Mouse (Mus musculus): ENCODE measurements around the gene Fyb. TPM values are rescaled to one million over a fixed set of nuclear protein-coding genes. Genes with fewer than 3 reads are reported as not detected.
A peak's percentile ranks its signal among the peaks of the same experiment; 100 is the strongest.

Fyb gene
- polyA plus RNA-seq, 1 experiment from 2014 or later: 11.0 TPM

DNA sequence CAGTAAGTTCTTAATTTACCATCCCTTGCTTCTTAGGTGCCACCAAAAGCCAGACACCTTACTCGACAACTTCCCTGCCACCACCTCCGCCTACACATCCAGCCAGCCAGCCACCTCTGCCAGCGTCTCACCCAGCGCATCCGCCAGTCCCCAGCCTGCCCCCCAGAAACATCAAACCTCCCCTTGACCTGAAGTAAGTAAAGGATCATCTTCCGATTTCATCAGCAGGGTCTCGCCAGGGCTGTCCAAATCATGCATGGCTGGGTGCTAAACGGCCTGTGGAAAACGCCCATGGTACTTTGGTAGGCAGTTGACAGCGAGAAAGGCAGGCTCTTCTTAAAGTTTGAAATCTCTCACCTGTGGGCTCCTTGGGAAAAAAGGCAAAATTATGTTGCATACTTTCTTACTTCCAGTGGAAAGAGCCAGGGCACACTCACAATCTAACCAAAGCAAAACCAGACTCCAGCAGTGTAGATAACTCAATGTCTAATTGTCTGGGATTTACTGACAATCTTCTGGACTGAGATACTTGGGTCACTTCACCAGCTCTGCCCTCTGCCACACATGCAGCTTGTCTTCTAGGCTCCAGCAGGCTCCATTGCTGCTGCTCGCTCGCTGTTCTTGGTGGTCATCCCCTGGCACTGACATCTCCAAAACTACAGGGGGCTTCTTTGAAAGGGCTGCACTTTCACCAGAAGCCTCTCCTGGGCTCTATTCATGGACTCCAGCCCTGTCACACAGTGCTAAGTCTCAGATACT lies 97.1 kb downstream of the Fyb start:
- no peaks in the 10 kb centered on the region for H3K36me3 ChIP-seq (ENCODE audit: control insufficient read depth, insufficient read depth, low read length)
- no peak overlapping the region for H3K27ac ChIP-seq (replicated peaks; ENCODE audit: low read depth, low read length)
- H3K4me2 ChIP-seq (ENCODE audit: low read depth, low read length): no peak overlapping the region
- H3K4me3 ChIP-seq (ENCODE audit: low read depth, low read length): no peak overlapping the region
- 0 out of 2 replicates have a peak, but pooled peaks cover 3% of the 10 kb centered on the region for H3K4me1 ChIP-seq (ENCODE audit: control insufficient read depth, insufficient read depth, low read length)
- no peaks in the 10 kb centered on the region for H3K27me3 ChIP-seq (replicated peaks; ENCODE audit: control insufficient read depth, insufficient read depth, low read length)
- ATAC-seq (ENCODE audit: low read depth): no peak
- no peak overlapping the region for H3K9ac ChIP-seq (ENCODE audit: low read depth, low read length)
- no peaks in the 10 kb centered on the region for H3K9me3 ChIP-seq (ENCODE audit: control insufficient read depth, low read length)
- no peak for DNase-seq (ENCODE audit: low spot score)
- 85% methylated on average over 12 of the region's 12 CpGs for WGBS

DNA sequence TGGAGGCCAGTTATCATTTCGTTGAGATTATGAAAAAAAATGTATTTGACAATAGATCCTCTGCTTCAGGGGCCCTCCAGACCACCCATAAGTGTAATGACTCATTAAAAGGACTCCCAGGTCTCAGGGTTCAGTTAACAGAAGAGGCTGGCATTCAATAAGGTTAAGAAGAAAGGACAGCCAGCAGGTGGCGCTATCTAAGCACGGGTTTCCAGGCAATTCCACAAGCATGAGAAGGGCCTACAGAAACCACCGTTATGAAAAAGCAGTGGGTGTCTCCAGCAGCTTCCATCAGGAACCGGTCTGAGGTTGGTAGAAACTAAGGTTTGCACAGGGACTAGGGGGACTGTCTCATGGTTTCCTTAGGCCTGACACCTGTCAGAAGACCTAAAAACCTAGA lies 99.9 kb downstream of the Fyb start:
- H3K27ac ChIP-seq (replicated peaks; ENCODE audit: low read depth, low read length): no peak overlapping the region
- DNase-seq (ENCODE audit: low spot score): peak; percentile 84
- H3K9me3 ChIP-seq (ENCODE audit: control insufficient read depth, low read length): no peaks in the 10 kb centered on the region
- no peak overlapping the region for H3K9ac ChIP-seq (ENCODE audit: low read depth, low read length)
- H3K4me1 ChIP-seq (ENCODE audit: control insufficient read depth, insufficient read depth, low read length): peaks cover 12% of the 10 kb centered on the region; the same call in 1 of the 2 replicates
- ATAC-seq (ENCODE audit: low read depth): peak; percentile 15; the same call in 1 of the 2 replicates
- H3K4me3 ChIP-seq (ENCODE audit: low read depth, low read length): no peak overlapping the region
- 6% methylated on average over 5 of the region's 5 CpGs for WGBS
- no peaks in the 10 kb centered on the region for H3K27me3 ChIP-seq (replicated peaks; ENCODE audit: control insufficient read depth, insufficient read depth, low read length)
- no peaks in the 10 kb centered on the region for H3K36me3 ChIP-seq (ENCODE audit: control insufficient read depth, insufficient read depth, low read length)
- no peak overlapping the region for H3K4me2 ChIP-seq (ENCODE audit: low read depth, low read length)

DNA sequence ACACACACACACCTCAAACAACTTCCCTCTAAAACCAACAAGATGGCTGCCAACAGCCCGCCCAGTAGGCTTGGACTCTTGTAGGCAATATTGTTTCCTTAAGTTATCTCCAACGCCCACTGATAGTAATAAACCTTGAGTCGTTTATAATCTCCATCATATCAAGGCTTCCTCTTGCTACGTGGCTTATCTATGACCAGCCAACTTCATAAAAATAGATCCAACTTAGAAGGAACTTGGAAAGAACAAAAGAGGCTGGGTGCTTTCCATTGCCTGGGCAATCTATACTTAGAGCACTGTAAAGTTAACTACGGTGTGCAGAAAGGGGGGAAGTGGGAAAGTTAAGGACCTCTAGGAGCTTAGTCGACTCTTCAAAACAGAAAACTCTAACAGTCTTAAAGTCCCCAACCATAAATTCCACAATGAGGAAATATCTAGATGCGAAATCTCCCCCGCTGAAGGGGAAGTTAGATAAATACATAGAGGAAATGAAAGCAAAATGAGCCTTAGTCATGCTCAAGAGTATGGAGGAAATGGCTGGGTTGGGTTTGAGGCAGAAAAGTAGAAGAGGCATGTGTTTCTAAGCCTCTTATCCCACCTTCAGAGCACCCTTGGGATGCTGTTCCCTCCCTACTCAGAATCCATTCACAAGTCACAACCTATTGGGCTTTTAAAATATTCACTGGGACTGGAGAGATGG lies 101.0 kb downstream of the Fyb start:
- H3K27me3 ChIP-seq (replicated peaks; ENCODE audit: control insufficient read depth, insufficient read depth, low read length): no peaks in the 10 kb centered on the region
- ATAC-seq (ENCODE audit: low read depth) (no peak), DNase-seq (ENCODE audit: low spot score) (no peak)
- 85% methylated on average over 8 of the region's 8 CpGs for WGBS
- no peaks in the 10 kb centered on the region for H3K9me3 ChIP-seq (ENCODE audit: control insufficient read depth, low read length)
- H3K36me3 ChIP-seq (ENCODE audit: control insufficient read depth, insufficient read depth, low read length): no peaks in the 10 kb centered on the region
- no peak overlapping the region for H3K27ac ChIP-seq (replicated peaks; ENCODE audit: low read depth, low read length)
- H3K4me2 ChIP-seq (ENCODE audit: low read depth, low read length): no peak overlapping the region
- no peak overlapping the region for H3K9ac ChIP-seq (ENCODE audit: low read depth, low read length)
- H3K4me1 ChIP-seq (ENCODE audit: control insufficient read depth, insufficient read depth, low read length): peaks cover 12% of the 10 kb centered on the region; the same call in 1 of the 2 replicates
- no peak overlapping the region for H3K4me3 ChIP-seq (ENCODE audit: low read depth, low read length)

DNA sequence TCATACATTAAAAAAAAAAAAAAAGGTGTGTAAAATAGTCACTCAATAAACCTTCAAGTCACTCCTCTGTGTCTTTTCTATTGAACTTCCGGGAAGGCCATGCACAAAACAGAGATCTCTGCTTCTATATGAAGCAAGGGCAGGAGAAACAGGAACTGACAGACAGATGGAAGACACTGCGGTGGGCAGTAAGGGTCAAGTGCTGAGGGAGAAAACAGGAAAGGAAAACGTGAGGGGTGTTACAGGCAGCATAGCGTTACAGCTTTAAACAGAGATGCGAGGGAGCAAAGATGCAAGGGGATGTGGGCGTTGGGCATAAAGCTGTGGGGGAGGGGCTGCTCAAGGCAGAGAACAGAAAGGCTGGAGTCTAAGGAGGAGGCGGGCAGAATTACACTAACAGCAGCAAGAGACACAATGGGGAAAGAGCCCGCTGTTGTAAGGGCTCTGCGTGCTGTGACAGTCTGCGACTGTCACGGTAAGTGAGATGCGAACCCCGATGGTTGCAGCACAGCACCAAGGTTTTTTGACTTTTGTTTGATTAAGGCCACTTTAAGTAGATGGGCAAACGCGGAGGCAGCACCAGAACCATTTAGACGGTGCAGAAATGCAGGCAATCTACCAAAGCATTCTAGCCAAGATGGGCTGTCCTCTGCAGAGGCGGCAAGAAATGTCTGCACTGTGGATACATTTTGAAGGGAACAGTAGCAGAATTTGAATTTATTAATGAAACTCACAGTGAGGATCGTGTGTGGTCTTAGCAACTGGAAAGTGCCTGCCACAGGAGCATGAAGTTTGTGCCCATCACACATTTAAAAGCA lies 101.9 kb downstream of the Fyb start:
- Histone ChIP-seq H3K4me2 (ENCODE audit: low read depth, low read length) (peak overlapping the region; percentile 52), H3K9me3 (ENCODE audit: control insufficient read depth, low read length) (no peaks in the 10 kb centered on the region), H3K4me1 (ENCODE audit: control insufficient read depth, insufficient read depth, low read length) (peaks cover 12% of the 10 kb centered on the region; the same call in 1 of the 2 replicates), H3K4me3 (ENCODE audit: low read depth, low read length) (peak overlapping the region; percentile 24; the same call in 1 of the 2 replicates), H3K27ac (replicated peaks; ENCODE audit: low read depth, low read length) (no peak overlapping the region), H3K27me3 (replicated peaks; ENCODE audit: control insufficient read depth, insufficient read depth, low read length) (no peaks in the 10 kb centered on the region), H3K36me3 (ENCODE audit: control insufficient read depth, insufficient read depth, low read length) (no peaks in the 10 kb centered on the region), H3K9ac (ENCODE audit: low read depth, low read length) (peak overlapping the region; percentile 41; the same call in 1 of the 2 replicates)
- ATAC-seq (ENCODE audit: low read depth) (0 out of 2 replicates have a peak, but pooled peaks have one; percentile 16), DNase-seq (ENCODE audit: low spot score) (peak; percentile 62)
- WGBS: 17% methylated on average over 18 of the region's 18 CpGs

DNA sequence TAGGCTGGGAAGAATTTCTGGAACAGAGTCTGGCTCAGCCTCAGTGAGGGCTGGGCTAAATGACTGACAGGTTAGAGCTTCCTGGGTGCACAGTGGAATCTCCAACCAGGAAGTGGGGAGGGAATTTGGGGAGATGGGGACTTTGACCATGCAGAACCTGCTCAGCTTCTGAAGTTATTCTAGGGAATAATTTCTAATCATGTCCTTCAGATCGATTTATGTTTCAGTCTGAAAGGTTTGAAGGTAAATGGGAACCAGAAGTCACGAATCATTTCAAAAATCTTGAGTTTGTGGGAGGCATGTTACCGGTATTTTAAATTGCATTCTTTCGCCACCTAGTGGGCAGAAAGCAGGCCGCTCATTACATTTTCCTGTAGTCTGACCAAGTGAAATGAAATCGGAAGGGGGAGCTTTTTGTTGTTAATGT lies 103.0 kb downstream of the Fyb start:
- Histone ChIP-seq H3K9ac (ENCODE audit: low read depth, low read length) (no peak overlapping the region), H3K36me3 (ENCODE audit: control insufficient read depth, insufficient read depth, low read length) (no peaks in the 10 kb centered on the region), H3K4me2 (ENCODE audit: low read depth, low read length) (peak overlapping the region; percentile 52), H3K9me3 (ENCODE audit: control insufficient read depth, low read length) (no peaks in the 10 kb centered on the region), H3K27me3 (replicated peaks; ENCODE audit: control insufficient read depth, insufficient read depth, low read length) (no peaks in the 10 kb centered on the region), H3K4me3 (ENCODE audit: low read depth, low read length) (peak overlapping the region; percentile 20; the same call in 1 of the 2 replicates), H3K27ac (replicated peaks; ENCODE audit: low read depth, low read length) (no peak overlapping the region), H3K4me1 (ENCODE audit: control insufficient read depth, insufficient read depth, low read length) (peaks cover 12% of the 10 kb centered on the region; the same call in 1 of the 2 replicates)
- peak; percentile 66 for ATAC-seq (ENCODE audit: low read depth)
- DNase-seq (ENCODE audit: low spot score): peak; percentile 76
- 4% methylated on average over 6 of the region's 6 CpGs for WGBS

GRCm38 (mm10) chr15:6626123-6626522 lies 103.5 kb downstream of the Fyb start:
- WGBS: 67% methylated on average over 5 of the region's 5 CpGs

GRCm38 (mm10) chr15:6628431-6629077 lies 105.9 kb downstream of the Fyb start:
- no peak for ATAC-seq (ENCODE audit: low read depth)
- DNase-seq (ENCODE audit: low spot score): no peak
- H3K27ac ChIP-seq (replicated peaks; ENCODE audit: low read depth, low read length): no peak overlapping the region
- H3K27me3 ChIP-seq (replicated peaks; ENCODE audit: control insufficient read depth, insufficient read depth, low read length): no peaks in the 10 kb centered on the region
- H3K36me3 ChIP-seq (ENCODE audit: control insufficient read depth, insufficient read depth, low read length): no peaks in the 10 kb centered on the region
- 86% methylated on average over 5 of the region's 6 CpGs for WGBS
- H3K4me2 ChIP-seq (ENCODE audit: low read depth, low read length): no peak overlapping the region
- H3K9me3 ChIP-seq (ENCODE audit: control insufficient read depth, low read length): no peaks in the 10 kb centered on the region
- H3K4me1 ChIP-seq (ENCODE audit: control insufficient read depth, insufficient read depth, low read length): peaks cover 12% of the 10 kb centered on the region; the same call in 1 of the 2 replicates
- no peak overlapping the region for H3K9ac ChIP-seq (ENCODE audit: low read depth, low read length)
- H3K4me3 ChIP-seq (ENCODE audit: low read depth, low read length): no peak overlapping the region

More at GRCm38 (mm10) chr15:6626123-6626522, 103.5 kb downstream of the Fyb start:
- no peak overlapping the region for H3K27ac ChIP-seq (replicated peaks; ENCODE audit: low read depth, low read length)
- no peaks in the 10 kb centered on the region for H3K36me3 ChIP-seq (ENCODE audit: control insufficient read depth, insufficient read depth, low read length)
- no peak overlapping the region for H3K4me3 ChIP-seq (ENCODE audit: low read depth, low read length)
- H3K9ac ChIP-seq (ENCODE audit: low read depth, low read length): no peak overlapping the region
- H3K9me3 ChIP-seq (ENCODE audit: control insufficient read depth, low read length): no peaks in the 10 kb centered on the region
- H3K4me2 ChIP-seq (ENCODE audit: low read depth, low read length): no peak overlapping the region
- peaks cover 12% of the 10 kb centered on the region; the same call in 1 of the 2 replicates for H3K4me1 ChIP-seq (ENCODE audit: control insufficient read depth, insufficient read depth, low read length)
- no peaks in the 10 kb centered on the region for H3K27me3 ChIP-seq (replicated peaks; ENCODE audit: control insufficient read depth, insufficient read depth, low read length)
- ATAC-seq (ENCODE audit: low read depth): no peak
- no peak for DNase-seq (ENCODE audit: low spot score)

GRCm38 (mm10) chr15:6629174-6629573 lies 106.5 kb downstream of the Fyb start:
- Histone ChIP-seq H3K9ac (ENCODE audit: low read depth, low read length) (no peak overlapping the region), H3K27me3 (replicated peaks; ENCODE audit: control insufficient read depth, insufficient read depth, low read length) (no peaks in the 10 kb centered on the region), H3K4me2 (ENCODE audit: low read depth, low read length) (no peak overlapping the region), H3K4me3 (ENCODE audit: low read depth, low read length) (no peak overlapping the region), H3K4me1 (ENCODE audit: control insufficient read depth, insufficient read depth, low read length) (peaks cover 12% of the 10 kb centered on the region; the same call in 1 of the 2 replicates), H3K9me3 (ENCODE audit: control insufficient read depth, low read length) (no peaks in the 10 kb centered on the region), H3K36me3 (ENCODE audit: control insufficient read depth, insufficient read depth, low read length) (no peaks in the 10 kb centered on the region), H3K27ac (replicated peaks; ENCODE audit: low read depth, low read length) (no peak overlapping the region)
- ATAC-seq (ENCODE audit: low read depth): no peak
- DNase-seq (ENCODE audit: low spot score): no peak
- WGBS: 68% methylated on average over 4 of the region's 4 CpGs

Data from embryonic facial prominence, embryonic 14.5 days (tissue).